Mouse (Mus musculus): ENCODE data around the gene Fpr1. TPM values are rescaled to one million over a fixed set of nuclear protein-coding genes. Genes with fewer than 3 reads are reported as not detected.
"Not testable (repeated sequence)": the region's sequence is repeated elsewhere in the genome, so short reads cannot be mapped to it uniquely, and the experiment has no call there.

Fpr1 gene
- total RNA-seq, 2 experiments from 2014 or later = not detected

DNA sequence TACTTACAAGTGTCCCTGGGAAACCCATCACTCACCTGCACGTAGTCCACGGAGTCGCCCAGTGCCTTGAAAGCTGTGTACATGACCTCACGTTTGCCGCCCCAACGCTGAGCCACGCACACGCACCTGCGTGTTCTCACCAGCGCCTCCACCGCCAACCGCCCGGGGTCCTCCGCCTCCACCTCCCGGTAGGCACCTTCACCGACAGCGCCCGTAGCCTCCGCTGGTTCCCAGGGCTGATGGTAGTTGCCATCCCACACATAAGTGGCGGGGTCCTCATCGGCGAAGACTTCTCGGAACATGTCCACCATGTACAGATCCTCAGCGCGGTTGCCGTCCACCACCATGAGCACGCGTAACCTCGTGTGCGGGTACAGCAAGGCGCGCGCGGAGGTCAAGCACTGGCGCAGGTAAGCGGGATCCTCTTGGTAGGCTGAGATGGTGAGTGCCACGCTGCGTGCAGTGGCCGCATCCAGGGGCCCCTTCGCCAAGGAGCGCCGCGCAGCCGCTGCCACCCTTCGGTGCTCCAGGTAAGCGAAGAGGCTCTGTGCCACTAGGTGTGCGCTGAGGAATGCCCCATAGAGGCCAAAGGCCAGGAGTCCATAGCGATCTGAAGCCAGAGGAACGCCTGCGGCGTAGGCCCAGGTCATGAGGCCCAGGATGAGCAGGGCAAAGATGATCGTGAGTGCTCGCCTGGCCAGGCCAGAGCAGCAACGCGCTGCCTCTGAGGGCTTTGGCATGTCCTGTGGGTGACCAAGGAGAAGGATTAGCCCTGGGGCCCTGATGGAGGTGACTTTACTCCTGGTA is 33.6 kb downstream of the Fpr1 start:
- no peak for DNase-seq (ENCODE audit: low spot score)

DNA sequence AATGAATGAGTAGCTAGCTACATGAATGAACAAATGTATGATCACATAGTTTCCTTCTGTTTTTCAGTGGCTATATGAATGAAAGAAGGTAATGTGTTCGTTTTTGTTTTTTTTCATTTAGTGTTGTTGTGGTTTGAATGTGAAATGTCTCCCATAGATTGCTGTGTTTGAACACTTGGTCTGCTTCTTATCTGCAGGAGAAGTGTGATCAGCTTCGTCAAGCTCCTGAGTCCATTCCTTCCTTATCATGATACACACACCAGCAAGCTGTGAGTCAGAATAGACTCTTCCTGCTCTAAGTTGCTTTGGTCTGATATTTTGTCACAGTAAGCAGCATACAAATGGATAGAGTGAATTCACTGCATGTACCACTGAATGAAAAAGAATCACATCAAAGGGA is 34.8 kb downstream of the Fpr1 start:
- no peak for DNase-seq (ENCODE audit: low spot score)

DNA sequence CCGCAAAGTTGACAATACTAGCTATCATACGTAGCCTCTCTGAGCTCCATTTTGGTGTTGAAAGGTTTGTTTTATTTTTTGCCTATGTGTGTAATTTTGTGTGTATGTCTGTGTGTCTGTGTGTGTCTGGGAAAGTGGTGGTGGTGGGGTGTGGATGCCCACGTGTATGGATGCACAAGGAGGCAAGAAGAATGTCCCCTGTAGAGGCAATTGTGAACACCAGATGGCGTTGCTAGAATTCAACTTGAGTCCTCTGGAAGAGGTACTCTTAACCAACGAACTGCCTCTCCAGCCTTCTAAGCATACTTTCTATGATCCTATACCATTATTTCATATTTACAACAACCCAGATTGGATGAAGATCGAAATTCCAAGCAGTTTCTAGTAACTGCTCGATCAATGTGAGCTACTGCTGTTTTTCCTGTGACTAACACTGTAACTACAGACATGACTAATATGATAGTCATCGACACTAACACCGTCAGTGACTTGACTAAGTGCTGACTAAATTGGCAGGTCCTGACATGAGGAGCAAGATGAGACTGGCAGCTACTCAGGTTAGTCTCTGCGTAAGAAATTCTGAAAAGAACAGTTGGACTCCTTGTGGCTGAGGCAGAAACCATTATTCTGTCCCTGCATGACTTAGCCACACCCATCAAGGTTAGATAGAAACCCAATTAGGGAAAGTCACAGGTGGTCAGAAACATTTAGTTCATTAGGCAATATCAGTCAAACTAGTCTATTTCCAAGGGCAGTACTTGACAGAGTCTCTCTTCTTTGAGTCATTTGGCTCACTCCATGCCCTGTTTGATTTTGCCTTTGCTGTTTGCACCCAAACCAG is 38.3 kb downstream of the Fpr1 start:
- peak; percentile 53 for DNase-seq (ENCODE audit: low spot score)

DNA sequence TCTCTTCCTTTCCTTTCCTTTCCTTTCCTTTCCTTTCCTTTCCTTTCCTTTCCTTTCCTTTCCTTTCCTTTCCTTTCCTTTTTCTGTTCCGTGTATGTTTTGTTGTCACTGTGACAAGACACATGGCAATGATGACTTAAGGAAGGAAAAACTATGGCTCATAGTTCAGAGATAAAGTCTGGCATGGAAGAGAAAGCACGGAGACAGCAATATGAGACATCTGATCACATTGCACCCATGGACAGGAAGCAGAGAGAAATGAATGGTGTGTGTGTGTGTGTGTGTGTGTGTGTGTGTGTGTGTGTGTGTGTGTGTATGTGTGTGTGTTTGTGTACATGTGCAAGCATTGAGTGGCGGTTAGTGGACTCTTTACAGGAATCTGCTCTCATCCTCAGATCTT is 39.1 kb downstream of the Fpr1 start:
- DNase-seq (ENCODE audit: low spot score) = not testable (repeated sequence)

DNA sequence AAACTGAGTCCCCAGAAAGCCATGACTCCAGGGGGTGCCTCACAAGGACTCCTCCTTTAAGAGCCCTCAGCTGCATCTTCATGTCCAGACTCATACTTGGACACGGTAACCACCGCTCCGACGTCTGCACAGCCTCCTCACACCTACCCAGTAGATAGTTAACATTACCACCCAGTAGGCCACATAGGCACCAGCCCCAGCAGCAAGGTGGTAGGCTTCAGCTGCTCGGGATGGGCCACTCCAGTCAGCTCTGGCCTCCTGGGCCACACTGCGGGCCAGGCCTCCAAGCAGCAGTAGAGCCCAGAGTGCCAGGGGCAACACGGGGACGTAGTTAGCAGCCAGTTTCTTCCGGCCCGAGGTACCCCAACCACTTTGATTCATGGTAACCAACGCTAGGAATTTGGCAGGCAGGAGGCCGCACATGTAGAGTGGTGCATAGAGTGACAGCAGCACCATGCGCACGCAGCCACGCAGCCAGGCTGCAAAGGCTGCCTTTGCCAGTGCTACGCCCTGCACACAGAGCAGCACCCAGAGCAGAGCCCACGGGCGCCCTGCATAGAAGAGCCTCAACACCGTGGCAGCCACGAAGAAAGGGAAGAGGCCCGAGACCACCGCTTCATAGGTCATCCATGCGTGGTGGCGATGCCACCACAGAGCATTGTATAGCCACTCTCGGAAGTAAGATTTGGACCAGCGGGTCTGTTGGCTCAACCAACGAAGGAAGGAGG is 40.0 kb downstream of the Fpr1 start:
- no peak for DNase-seq (ENCODE audit: low spot score)

DNA sequence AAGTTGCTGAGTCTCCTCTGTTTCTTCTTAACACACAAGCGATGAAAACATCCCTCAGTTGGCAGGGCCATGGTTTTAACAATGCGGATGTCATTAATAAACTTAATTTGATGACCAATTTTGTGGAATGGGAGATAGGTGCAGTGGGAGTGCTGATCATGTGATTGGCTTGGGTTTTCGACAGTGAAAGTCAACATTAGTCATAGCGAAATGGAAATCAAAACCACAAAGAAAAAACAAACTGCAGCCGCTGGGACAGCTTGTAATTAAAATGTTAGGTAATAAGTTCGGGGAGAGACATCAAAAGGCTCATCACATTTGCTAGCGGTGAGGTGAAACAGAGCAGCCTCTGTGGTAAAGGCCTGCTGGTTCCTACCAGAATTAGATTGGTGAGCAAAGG is 42.9 kb downstream of the Fpr1 start:
- no peak for DNase-seq (ENCODE audit: low spot score)

DNA sequence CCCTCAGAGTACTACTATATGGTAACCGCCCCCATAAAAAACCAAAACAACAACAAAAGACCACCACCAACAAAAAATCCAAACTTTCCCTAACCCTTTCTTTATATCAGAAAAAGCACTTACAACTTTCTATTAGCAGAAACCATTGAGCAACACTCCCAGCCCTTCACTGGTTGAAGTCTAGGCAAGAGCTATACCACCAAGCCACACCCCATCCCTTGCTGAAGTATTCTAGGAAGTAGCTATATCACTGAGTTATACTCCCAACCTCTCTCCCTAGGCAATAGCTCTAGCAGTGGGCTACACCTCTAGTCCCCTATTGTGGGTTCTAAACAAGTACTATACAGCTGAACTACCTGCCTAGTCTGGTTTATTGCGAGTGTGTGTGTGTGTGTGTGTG is 44.5 kb downstream of the Fpr1 start:
- no peak for DNase-seq (ENCODE audit: low spot score)

DNA sequence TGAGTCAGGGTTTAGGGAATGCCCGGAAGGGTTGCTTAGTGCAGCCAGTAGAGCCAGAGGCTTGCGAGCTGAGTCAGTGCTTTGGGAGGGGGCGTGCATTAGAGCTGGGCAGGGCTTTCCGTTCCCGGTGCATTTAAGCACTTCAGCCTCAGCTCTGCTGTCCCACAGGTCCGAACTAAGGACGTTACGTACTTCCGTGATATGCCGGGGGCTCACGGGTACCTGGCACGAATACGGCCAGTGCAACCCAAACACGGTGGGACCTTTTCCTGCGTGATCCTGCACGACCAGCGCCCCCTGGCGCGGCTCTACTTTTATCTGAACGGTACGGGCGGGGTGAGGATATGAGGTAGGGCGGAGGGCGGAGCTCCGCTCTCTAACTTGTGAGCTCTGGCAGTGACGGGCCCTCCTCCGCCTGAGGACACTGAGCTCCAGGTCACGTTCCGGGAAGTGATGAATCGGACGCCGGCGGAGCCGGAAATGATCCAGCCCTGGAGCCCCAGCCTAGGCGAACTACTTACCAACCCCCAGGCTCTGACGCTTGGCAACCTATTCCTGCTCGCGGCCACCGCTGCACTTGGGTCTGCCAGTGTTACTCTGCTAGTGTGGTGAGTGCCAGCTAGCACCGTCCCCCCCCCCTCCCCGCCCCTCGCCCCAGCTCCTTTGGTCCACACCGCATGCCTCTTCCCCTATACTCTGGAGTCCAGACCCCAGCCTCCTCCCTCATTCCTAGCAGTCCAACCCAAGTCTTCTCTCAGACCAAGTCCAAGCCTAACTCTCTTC is 45.6 kb downstream of the Fpr1 start:
- peak; percentile 96 for DNase-seq (ENCODE audit: low spot score)

DNA sequence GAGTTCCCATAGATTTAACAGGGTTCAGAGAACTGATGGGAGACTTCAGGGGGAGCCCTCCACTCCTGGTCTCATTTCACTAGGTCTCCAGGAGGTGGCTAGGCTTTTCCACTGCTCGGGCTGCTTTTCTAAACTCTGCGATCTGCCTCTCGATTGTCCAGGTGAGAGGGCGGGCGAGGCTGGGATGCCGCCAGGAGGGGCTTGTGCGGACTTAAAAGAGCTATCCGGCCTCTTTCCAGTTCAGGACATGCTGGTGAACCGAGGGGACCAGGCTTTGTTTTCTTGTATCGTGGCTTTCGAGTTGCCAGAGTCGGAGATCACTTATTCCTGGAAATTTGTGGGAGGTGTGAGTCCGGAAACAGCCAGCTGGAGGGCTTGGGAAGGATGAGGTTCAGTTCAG is 46.3 kb downstream of the Fpr1 start:
- DNase-seq (ENCODE audit: low spot score) = no peak

DNA sequence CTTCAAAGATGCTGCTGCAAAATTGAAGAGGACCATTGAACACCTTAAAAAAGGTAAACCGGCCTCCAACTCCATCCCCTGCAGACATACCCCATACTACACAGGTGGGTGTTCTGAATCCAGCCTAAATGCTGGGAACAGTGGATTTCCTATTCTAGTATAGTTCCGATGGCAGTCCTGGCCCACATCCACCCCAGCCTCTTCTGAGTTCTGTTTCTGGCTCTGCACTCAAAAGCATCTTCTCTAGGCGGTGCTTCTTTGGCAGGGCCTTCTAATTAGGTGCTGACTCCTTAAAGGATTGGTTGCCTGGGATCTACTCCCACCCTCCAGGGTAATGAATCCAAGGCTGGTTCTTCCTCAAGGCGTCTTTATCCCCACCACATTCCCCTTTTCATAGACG is 47.6 kb downstream of the Fpr1 start:
- DNase-seq (ENCODE audit: low spot score) = no peak

DNA sequence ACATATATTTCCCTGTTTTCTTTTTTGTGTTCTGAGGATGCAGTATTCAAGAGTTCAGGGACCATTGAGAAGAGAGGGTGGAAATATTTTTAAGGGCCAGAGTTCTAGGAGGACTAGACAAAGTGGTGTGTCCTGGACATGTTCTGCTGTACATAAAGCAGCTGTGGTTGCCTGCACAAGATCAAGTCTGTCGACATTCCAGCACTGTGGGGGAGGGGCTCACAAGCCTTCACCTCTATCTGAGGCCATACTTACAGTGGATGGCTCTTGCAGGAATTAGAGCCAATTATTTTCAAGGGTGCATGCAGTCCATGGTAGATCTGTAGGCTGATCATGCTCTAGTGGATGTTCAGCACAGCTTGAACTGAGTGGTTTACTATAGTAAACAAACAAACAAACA is 48.8 kb downstream of the Fpr1 start:
- no peak for DNase-seq (ENCODE audit: low spot score)

DNA sequence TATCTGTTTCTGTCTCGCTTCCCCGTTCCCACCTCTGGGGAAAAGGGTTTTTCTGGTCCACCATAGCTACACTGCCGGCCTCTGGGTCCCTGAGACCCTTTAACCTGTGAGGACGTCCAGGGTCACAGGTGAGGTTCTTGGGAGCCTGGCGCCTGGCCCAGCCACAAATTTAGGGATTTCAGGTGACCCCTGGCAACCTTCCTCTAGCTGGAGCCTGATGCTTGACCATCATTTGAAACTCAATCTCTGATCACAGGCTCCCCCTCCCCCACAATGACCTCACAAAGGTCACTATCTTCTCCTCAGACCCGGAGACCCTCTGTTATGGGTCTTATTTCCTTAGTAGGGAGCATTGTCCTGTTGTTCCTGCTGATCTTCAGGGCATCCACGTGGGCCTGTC is 53.0 kb downstream of the Fpr1 start:
- DNase-seq (ENCODE audit: low spot score) = no peak

DNA sequence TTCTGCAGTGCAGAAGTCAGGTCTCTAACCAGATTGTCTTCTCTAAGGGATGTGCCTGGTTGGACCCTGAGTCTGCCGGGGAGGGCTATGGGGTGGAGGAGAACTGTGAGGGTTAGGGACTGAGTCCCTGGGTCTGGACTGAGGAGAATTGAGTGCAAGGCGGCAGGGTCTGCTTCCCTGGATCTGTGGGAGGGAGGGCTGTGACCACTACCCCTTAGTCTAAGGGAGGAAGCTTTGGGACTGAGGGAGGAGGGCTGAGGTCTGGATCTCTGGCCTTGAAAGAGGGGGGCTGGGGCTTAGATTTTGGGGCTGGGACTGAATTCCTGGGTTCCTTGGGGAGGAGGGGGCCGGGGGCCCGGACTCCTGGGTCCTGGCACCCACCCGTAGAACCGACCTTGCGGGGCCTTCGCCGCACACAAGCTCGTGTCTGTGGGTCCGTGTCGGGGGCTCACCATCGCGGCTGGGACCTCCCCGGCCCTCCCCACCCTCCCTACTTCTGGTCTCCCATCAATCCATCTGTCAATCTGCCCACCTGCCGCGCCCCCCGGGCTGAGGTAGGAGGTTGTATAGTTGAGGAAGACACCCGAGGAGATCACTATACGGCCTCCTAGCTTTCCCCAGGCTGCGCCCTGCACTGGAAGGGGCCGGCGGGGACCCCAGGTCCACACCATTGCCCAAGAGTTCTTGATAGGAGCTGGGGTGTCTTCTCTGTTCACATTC is 53.8 kb downstream of the Fpr1 start:
- no peak for DNase-seq (ENCODE audit: low spot score)

DNA sequence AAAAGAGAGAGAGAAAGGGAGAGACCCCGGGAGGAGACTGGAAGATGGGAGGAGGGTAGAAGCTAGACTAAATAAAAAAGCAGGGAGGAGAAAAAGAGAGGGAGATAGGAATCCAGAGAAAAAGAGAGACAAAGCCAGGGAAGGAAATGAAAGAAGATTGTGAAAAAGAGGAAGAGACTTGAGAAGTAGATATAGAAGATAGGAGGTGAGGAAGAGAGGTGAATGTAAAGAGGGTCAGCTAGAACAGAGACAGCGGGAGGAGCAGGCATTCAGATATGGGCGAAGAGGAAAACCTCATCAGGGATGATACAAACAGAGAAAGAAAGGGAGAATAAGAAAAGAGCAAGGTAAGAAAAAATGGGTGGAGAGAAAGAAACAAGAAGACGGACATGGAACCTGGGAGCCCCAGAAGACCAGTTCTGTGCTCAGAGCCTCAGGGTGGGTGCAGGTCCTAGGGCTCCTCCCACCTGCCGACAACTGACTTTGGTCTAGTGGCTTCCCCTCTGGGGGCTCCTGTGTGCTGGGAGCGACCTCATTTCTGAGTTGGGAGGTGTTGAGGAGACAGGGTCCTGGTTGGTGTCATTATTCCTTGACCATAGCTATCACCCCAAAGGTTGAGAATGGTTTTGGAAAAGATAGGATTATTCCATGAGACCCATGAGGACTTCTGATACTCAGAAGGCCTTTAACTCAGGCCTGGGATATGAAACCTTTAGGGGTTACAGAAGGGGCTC is 54.5 kb downstream of the Fpr1 start:
- no peak for DNase-seq (ENCODE audit: low spot score)

DNA sequence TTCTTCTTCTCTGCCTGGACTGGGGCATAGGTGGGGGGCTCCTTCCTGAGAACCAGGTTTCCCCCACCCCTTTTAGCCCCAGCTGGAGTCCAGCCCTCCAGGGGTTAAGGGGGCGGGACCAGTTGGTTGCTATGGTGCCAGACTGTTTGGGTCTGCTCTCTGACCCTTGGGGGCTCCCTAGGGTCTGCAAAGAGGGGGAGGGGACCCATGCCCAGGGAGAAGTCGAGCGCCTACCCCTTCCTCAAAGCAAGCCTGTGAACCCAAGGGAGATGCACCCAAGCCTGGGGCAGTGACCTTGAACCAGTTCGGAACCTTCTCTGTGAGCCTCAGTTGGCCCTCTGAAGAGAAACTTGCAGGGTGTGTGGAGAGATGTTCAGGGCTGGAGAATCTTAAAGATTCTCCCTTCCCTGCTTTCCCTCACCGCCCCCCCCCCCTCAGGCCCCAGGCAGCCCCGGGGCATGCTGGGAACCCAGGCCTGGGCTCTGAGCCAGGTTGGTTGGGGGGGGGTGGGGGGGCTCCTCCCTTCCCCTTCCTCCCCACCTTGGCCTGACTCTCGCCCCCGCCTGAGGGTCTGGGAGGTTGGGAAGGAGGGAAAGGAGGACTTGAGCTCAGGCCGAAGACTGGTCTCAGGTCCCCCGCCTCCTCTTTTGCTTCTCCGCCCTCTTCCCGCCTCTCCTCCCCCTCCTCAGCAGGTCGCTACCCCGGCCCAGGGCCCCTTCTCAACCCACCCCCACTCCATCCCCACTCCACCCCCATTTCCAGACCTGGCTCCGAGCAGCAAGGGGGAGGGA is 55.4 kb downstream of the Fpr1 start:
- DNase-seq (ENCODE audit: low spot score) = peak; percentile 30

DNA sequence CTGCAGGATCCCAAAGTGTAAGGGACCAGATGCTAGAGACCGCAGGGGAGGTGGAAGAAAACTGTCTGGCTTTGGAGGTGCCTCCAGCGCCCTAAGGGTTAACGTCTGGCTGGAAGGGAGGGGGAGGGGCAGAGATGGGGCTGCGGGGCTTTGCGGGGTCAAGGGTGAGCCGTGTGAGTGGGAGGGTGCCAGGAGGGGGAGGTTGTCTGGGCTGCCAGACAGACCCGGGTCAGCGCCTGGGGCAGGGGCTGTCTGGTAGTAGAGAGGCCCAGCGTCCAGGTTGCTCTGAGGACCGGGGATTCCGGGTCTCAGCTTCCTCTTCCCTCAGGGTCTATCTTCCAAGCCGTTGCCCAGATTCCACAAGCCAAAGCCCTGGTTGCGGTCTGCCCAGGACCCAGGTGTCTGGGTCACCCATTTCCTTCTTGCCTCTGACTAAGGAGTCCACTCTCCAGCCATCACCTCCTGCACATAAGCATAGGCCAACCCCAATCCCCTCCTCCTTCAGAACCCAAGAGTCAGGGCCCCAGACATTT is 56.0 kb downstream of the Fpr1 start:
- peak; percentile 39 for DNase-seq (ENCODE audit: low spot score)

DNA sequence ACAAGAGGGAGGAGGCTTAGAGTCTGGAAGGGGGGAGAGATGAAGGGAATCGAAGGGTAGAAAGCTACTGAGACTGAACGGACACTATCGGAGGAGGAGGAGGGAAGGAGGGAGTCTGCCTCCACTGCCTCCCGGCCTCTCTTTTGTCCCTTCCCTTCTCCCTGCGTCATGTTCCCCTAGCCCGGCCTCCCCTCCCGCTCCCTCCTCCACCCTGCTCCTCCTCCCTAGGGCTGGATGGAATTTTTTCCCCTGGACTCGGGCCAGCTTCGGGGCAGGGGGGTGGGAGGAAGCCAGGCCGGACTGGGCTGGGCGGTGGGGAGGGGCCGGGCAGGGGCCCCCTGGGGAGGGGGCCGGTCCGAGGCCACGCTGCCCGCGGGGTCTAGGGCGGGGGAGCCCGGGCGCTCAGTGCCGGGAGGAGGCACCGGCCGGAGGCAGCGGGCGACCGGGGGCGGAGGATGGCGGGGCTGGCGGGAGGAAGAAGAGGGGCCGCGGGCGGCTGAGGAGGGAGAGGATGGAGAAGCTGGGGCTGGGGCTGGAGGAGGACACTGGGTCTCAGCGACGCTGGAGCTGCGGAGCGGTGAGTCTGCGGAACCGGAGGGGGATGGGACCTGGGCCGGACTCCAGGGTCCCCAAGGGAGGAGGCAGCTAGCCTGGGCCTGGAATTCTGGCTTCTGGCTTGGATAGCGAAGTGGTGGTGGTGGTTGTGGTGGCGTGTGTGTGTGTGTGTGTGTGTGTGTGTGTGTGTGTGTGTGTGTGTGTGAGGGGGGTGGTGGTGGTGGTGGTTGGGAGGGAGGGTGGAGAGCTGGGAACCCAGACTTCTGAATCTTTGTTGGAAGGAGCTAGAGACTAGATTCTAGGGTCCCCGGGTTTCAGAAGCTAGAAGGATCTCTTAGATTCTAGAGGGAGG is 56.7 kb downstream of the Fpr1 start, which contains the start of gene Spaca6:
Gene Spaca6 (plus strand): TSS at position 408 of the 907 bp plus-strand sequence.
- peak; percentile 93 for DNase-seq (ENCODE audit: low spot score)
